Mouse (Mus musculus): ENCODE measurements around the gene Fam171a1.

DNA sequence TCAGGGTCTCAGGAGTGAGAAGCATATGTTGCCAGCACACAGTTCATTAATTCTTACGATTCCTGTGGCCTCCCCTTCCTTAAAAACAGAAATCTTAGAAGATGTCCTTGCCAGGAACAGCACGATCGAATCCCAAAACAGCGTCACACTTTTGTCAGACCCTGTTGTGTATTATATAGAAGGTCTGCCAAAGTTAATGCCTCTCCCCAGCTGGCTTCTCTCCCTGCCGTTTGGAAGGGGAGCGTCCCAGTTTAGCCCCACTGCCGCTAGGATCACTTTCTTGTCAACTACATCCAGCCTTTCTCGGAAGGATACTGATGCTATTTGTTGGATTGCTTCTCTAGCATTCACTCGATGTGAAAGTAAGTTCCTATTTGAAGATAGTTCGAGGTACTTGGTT is 102.6 kb downstream of the Fam171a1 start:
- TF ChIP-seq CTCF (IDR thresholded peaks at IDR 0.05; ENCODE audit: insufficient read depth, low read length) (no peak), POLR2A (IDR thresholded peaks at IDR 0.05; ENCODE audit: borderline replicate concordance, extremely low read depth, low read depth, low read length) (no peak)
